Comparison of ENCODE assay signal across 36 mouse cellular contexts in genomic region chr2:74617706-74618105, GRCm38 (mm10). TPM values are rescaled to one million over a fixed set of nuclear protein-coding genes. Genes with fewer than 3 reads are reported as not detected.
"Had no signal": no experiment of that assay in that cellular context is flagged by ENCODE, and none has a peak within 500 bp of the region (broad histone marks: within the 10 kb centered on the region; RNA-seq: fewer than 3 reads in every experiment).

No protein-coding gene starts in this region.

- H3K4me1 ChIP-seq: heart, embryonic 12.5 days; hindbrain, embryonic 10.5 days; hindbrain, embryonic 12.5 days; intestine, embryonic 15.5 days; liver, embryonic 12.5 days had no signal

- H3K4me3 ChIP-seq: gastrocnemius, adult 2 months; heart, embryonic 12.5 days; hindbrain, embryonic 10.5 days; hindbrain, embryonic 12.5 days; intestine, embryonic 15.5 days; layer of hippocampus, adult 2 months; left cerebral cortex, adult 2 months; liver, embryonic 12.5 days had no signal

- H3K27me3 ChIP-seq: heart, embryonic 12.5 days; hindbrain, embryonic 12.5 days; intestine, embryonic 15.5 days; liver, embryonic 12.5 days had no signal

- DNase-seq: gastrocnemius, adult 2 months; gastrocnemius, postnatal 10 days; gastrocnemius, postnatal 25 days; heart, adult 18-20 months; heart, postnatal 10 days; heart, postnatal 4 days; kidney, adult 18-20 months; kidney, adult 8-10 months; kidney, postnatal 10 days; kidney, postnatal 25 days; kidney, postnatal 4 days had no signal

- H3K36me3 ChIP-seq: heart, embryonic 12.5 days; hindbrain, embryonic 10.5 days; hindbrain, embryonic 12.5 days; intestine, embryonic 15.5 days; liver, embryonic 12.5 days had no signal

- ATAC-seq: hindbrain, embryonic 16.5 days; inflammation-experienced regulatory T-cells, adult 6 months; intestine, embryonic 15.5 days; intestine, postnatal 0 days; liver, embryonic 12.5 days had no signal

- H3K27ac ChIP-seq: gastrocnemius, adult 2 months; hindbrain, embryonic 10.5 days; hindbrain, embryonic 12.5 days; hindbrain, embryonic 14.5 days; intestine, embryonic 15.5 days; layer of hippocampus, adult 2 months; left cerebral cortex, adult 2 months; liver, embryonic 12.5 days; liver, embryonic 14.5 days had no signal

- H3K4me2 ChIP-seq: heart, embryonic 12.5 days; hindbrain, embryonic 12.5 days; hindbrain, embryonic 14.5 days; intestine, embryonic 15.5 days; liver, embryonic 12.5 days had no signal

- H3K9ac ChIP-seq: heart, embryonic 12.5 days; hindbrain, embryonic 12.5 days; hindbrain, embryonic 14.5 days; intestine, embryonic 15.5 days; liver, embryonic 12.5 days; liver, embryonic 14.5 days had no signal

- H3K9me3 ChIP-seq: hindbrain, embryonic 10.5 days; hindbrain, embryonic 12.5 days; intestine, embryonic 15.5 days; liver, embryonic 12.5 days had no signal

RNA-seq across cellular contexts. Expression of gene Evx2, which starts 41.7 kb away (rescaled TPM):
- total RNA-seq: gastrocnemius, adult 2 months; granulocyte monocyte progenitor cell, adult 5-6 weeks; heart, adult 18-20 months; heart, postnatal 10 days; heart, postnatal 25 days; heart, postnatal 4 days; layer of hippocampus, adult 2 months; layer of hippocampus, postnatal 10 days; layer of hippocampus, postnatal 25 days; left cerebral cortex, adult 2 months; left cerebral cortex, postnatal 14 days; left cerebral cortex, postnatal 36 days; liver, adult 2 months had no signal
- polyA plus RNA-seq: frontal cortex, adult 2 months; heart, embryonic 12.5 days; heart, embryonic 14.5 days; heart, embryonic 16.5 days; inflammation-experienced regulatory T-cells, adult 6 months; intestine, postnatal 0 days; kidney, embryonic 14.5 days; kidney, embryonic 16.5 days; liver, adult 2 months; liver, embryonic 12.5 days had no signal

RNA-seq across cellular contexts. Expression of gene Hoxd13, which starts 50.4 kb away (rescaled TPM):
- total RNA-seq: gastrocnemius, adult 2 months; gastrocnemius, postnatal 10 days; gastrocnemius, postnatal 25 days; gastrocnemius, postnatal 4 days; granulocyte monocyte progenitor cell, adult 5-6 weeks; heart, adult 18-20 months; heart, postnatal 10 days; heart, postnatal 25 days; heart, postnatal 4 days; layer of hippocampus, adult 2 months; layer of hippocampus, postnatal 10 days; layer of hippocampus, postnatal 25 days; left cerebral cortex, adult 2 months; left cerebral cortex, postnatal 14 days; left cerebral cortex, postnatal 36 days; liver, adult 2 months had no signal
- polyA plus RNA-seq: frontal cortex, adult 2 months; heart, embryonic 14.5 days; heart, embryonic 16.5 days; hindbrain, embryonic 10.5 days; hindbrain, embryonic 12.5 days; hindbrain, embryonic 16.5 days; inflammation-experienced regulatory T-cells, adult 6 months; intestine, postnatal 0 days; liver, adult 2 months; liver, embryonic 12.5 days had no signal

RNA-seq across cellular contexts. Expression of gene Hoxd12, which starts 57.1 kb away (rescaled TPM):
- total RNA-seq: gastrocnemius, adult 2 months; gastrocnemius, postnatal 10 days; gastrocnemius, postnatal 25 days; gastrocnemius, postnatal 4 days; granulocyte monocyte progenitor cell, adult 5-6 weeks; heart, adult 18-20 months; heart, postnatal 10 days; heart, postnatal 25 days; heart, postnatal 4 days; layer of hippocampus, adult 2 months; layer of hippocampus, postnatal 10 days; layer of hippocampus, postnatal 25 days; left cerebral cortex, adult 2 months; left cerebral cortex, postnatal 14 days; left cerebral cortex, postnatal 36 days; liver, adult 2 months had no signal
- polyA plus RNA-seq: frontal cortex, adult 2 months; heart, embryonic 14.5 days; heart, embryonic 16.5 days; hindbrain, embryonic 10.5 days; hindbrain, embryonic 12.5 days; hindbrain, embryonic 14.5 days; hindbrain, embryonic 16.5 days; inflammation-experienced regulatory T-cells, adult 6 months; liver, adult 2 months; liver, embryonic 12.5 days had no signal
